20 mouse cellular contexts compared by ENCODE assay signal in the genomic region with DNA sequence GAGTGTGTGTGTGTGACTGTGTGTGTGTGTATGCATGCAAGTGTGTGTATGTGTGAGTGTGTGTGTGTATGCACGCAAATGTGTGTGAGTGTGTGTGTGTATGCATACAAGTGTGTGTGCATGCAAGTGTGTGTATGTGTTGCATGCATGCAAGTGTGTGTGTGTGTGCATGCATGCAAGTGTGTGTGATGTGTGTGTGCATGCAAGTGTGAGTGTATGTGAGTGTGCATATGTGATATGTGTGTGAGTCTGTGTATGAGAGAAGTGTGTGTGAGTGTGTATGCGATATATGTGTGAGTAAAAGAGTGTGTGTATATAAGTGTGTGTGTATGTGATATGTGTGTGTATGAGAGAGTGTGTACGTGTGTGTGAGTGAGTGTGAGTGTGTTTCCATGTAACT. TPM values are rescaled to one million over a fixed set of nuclear protein-coding genes. Genes with fewer than 3 reads are reported as not detected.
DNase-seq lines count a peak whose midpoint lies in the region; ATAC-seq and TF ChIP-seq lines count a peak whose summit lies in the region.
"Had no signal": no experiment of that assay in that cellular context is flagged by ENCODE, and none has a peak within 500 bp of the region (broad histone marks: within the 10 kb centered on the region; RNA-seq: fewer than 3 reads in every experiment).

No protein-coding gene starts in this region.

- no peak overlapping the region for H3K9ac ChIP-seq in MEL (ENCODE audit: control insufficient read depth, low read depth, low read length, poor library complexity, severe bottlenecking)

- H3K27me3 ChIP-seq in megakaryocyte, embryonic 14.5 days (replicated peaks) = peaks cover 13% of the 10 kb centered on the region
- H3K27me3 ChIP-seq in MEL (ENCODE audit: control insufficient read depth in 1 of 2, insufficient read depth in 2 of 2, low read length in 2 of 2) = peaks cover 21 to 30% of the 10 kb centered on the region in 2 experiments
- H3K27me3 ChIP-seq: CH12.LX, Patski had no signal

- ATAC-seq in megakaryocyte, adult 5-6 weeks (ENCODE audit: poor library complexity, severe bottlenecking) = no peak
- ATAC-seq: activated CD4-positive, CD25-positive, alpha-beta regulatory T cell, adult 4 months; CD4-positive, CD25-positive, alpha-beta regulatory T cell, adult 4 months; Patski had no signal

- TF ChIP-seq CTCF in MEL (IDR thresholded peaks at IDR 0.05 in 2 of 3, conservative IDR thresholded peaks at IDR 0.05 in 1 of 3; ENCODE audit: control insufficient read depth in 1 of 3, insufficient read depth in 1 of 3, low read depth in 2 of 3, low read length in 3 of 3, poor library complexity in 1 of 3, severe bottlenecking in 1 of 3) = no peak

- H3K27ac ChIP-seq in MEL (ENCODE audit: control insufficient read depth, low read depth, low read length) = no peak overlapping the region

- no peaks in the 10 kb centered on the region for H3K36me3 ChIP-seq in megakaryocyte, embryonic 14.5 days (replicated peaks; ENCODE audit: low read length)
- no peaks in the 10 kb centered on the region for H3K36me3 ChIP-seq in MEL (ENCODE audit: control insufficient read depth in 1 of 2, insufficient read depth in 2 of 2, low read length in 2 of 2)
- H3K36me3 ChIP-seq: G1E had no signal

- TF ChIP-seq EP300 in MEL (IDR thresholded peaks at IDR 0.05; ENCODE audit: low read depth in 1 of 2, low read length in 2 of 2) = no peak

- peak overlapping the region; percentile 67 for H3K4me3 ChIP-seq in megakaryocyte, embryonic 14.5 days (replicated peaks)
- H3K4me3 ChIP-seq in MEL (ENCODE audit: control insufficient read depth in 1 of 2, insufficient read depth in 1 of 2, low read depth in 2 of 2, low read length in 2 of 2) = no peak overlapping the region

- H3K9me3 ChIP-seq in megakaryocyte, embryonic 14.5 days = no peaks in the 10 kb centered on the region
- H3K9me3 ChIP-seq in MEL (replicated peaks; ENCODE audit: insufficient read depth, low read length) = no peaks in the 10 kb centered on the region
- H3K9me3 ChIP-seq: G1E had no signal

- TF ChIP-seq POLR2A in MEL (IDR thresholded peaks at IDR 0.05; ENCODE audit: control insufficient read depth in 1 of 2, insufficient read depth in 1 of 2, low read depth in 1 of 2, low read length in 2 of 2, poor library complexity in 1 of 2) = no peak

- no peak for DNase-seq in MEL (ENCODE audit: low read depth, low spot score)
- no peak for DNase-seq in lung, postnatal 14 days
- DNase-seq: adrenal gland, adult 2 months; adrenal gland, adult 8-10 months; adrenal gland, postnatal 10 days; adrenal gland, postnatal 14 days; adrenal gland, postnatal 25 days; adrenal gland, postnatal 36 days; B cell, adult 2 months; cerebellum, adult 11 months; cerebellum, adult 11-12 months; cerebellum, adult 18-20 months; cerebellum, adult 2 months had no signal

- no peaks in the 10 kb centered on the region for H3K79me2 ChIP-seq in MEL (ENCODE audit: control insufficient read depth, insufficient read depth, low read length, poor library complexity)

- no peak for TF ChIP-seq RAD21 in MEL (IDR thresholded peaks at IDR 0.05; ENCODE audit: low read depth, low read length)

- H3K4me1 ChIP-seq in megakaryocyte, embryonic 14.5 days = peaks cover 6% of the 10 kb centered on the region
- no peaks in the 10 kb centered on the region; a peak in 1 of 4 replicates for H3K4me1 ChIP-seq in MEL (ENCODE audit: control insufficient read depth in 1 of 2, insufficient read depth in 2 of 2, low read length in 2 of 2)

TF ChIP-seq in MEL, 35 proteins besides CTCF, POLR2A, EP300 and RAD21:
- TF ChIP-seq ZC3H11A (IDR thresholded peaks at IDR 0.05; ENCODE audit: low read depth, low read length) (no peak), SIN3A (IDR thresholded peaks at IDR 0.05; ENCODE audit: low read length) (no peak), SMC3 (IDR thresholded peaks at IDR 0.05; ENCODE audit: low read depth, low read length) (no peak), ETS1 (IDR thresholded peaks at IDR 0.05; ENCODE audit: low read depth, low read length) (no peak), MAX (IDR thresholded peaks at IDR 0.05; ENCODE audit: low read length) (no peak), TAL1 (IDR thresholded peaks at IDR 0.05; ENCODE audit: low read length) (no peak), POLR2AphosphoS5 (IDR thresholded peaks at IDR 0.05; ENCODE audit: borderline replicate concordance, low read depth, low read length) (peak; percentile 92; the same call in 1 of the 2 replicates)

RNA-seq across cellular contexts. Expression of a gene that starts 11.0 kb away (rescaled TPM):
- 3.4 and 10.7 TPM in 2 replicates for polyA plus RNA-seq in megakaryocyte, embryonic 14.5 days (2012; ENCODE audit: insufficient read depth, low replicate concordance)
- 7.5 and 9.0 TPM in 2 replicates for total RNA-seq in megakaryocyte, adult 5-6 weeks (2015)
- total RNA-seq in megakaryocyte, adult 5-6 weeks (2017) = 4.1 and 5.0 TPM in 2 replicates
- total RNA-seq in MEL (2012; rRNA removed) = 60.4 and 69.7 TPM in 2 replicates
- polyA plus RNA-seq in MEL (2012; ENCODE audit: insufficient read depth in 1 of 2, insufficient read length in 2 of 2, low read depth in 1 of 2, low replicate concordance in 2 of 2, missing spikeins in 1 of 2) = 100 to 1,000 TPM; 106 to 213 TPM
